Mouse (Mus musculus): ENCODE results near the gene Rpl12.

- TF ChIP-seq POLR2A (IDR thresholded peaks at IDR 0.05; ENCODE audit: borderline replicate concordance, extremely low read depth, low read depth, low read length) (0 out of 2 replicates have a peak, but pooled peaks have one; percentile 18), CTCF (IDR thresholded peaks at IDR 0.05; ENCODE audit: insufficient read depth, low read length) (no peak)
These were observed 43.8 kb upstream of the Rpl12 start for GRCm38 (mm10) chr2:32917526-32917925.

Measured in lung, adult 2 months (tissue).